Mouse (Mus musculus) kidney, postnatal 36 days (tissue): Measurements from ENCODE around the gene Rabl2.

Experiments
- DNase-seq, 2 experiments: peaks; one replicate each; pipeline ENCODE4 v3.0.0; 2021 to 2022; ENCODE audit warnings: mixed read lengths in 2 of 2

Rabl2 gene

GRCm38 (mm10) chr15:89591723-89592455, at the start of gene Rabl2:
Rabl2 (minus strand) TSS chr15:89591923.
- DNase-seq: peak; percentile 88 to 94

GRCm38 (mm10) chr15:89623626-89623959, 31.9 kb upstream of the Rabl2 start:
- DNase-seq: peak; percentile 43 to 89

GRCm38 (mm10) chr15:89622959-89623625, 31.4 kb upstream of the Rabl2 start:
- DNase-seq: no peak

- peak; percentile 4 to 61 for DNase-seq
Observed at GRCm38 (mm10) chr15:89622312-89622958, 30.7 kb upstream of the Rabl2 start.

- DNase-seq: no peak
Observed at GRCm38 (mm10) chr15:89607888-89608287, 16.2 kb upstream of the Rabl2 start.

- DNase-seq: no peak
Observed at GRCm38 (mm10) chr15:89607480-89607879, 15.8 kb upstream of the Rabl2 start.

- DNase-seq: no peak
Observed at GRCm38 (mm10) chr15:89605822-89606570, 14.3 kb upstream of the Rabl2 start.

GRCm38 (mm10) chr15:89592548-89592947, 825 bp upstream of the Rabl2 start:
- DNase-seq: no peak

- no peak for DNase-seq
Observed at GRCm38 (mm10) chr15:89591317-89591716, 406 bp downstream of the Rabl2 start.

- peak; percentile 75 to 82 for DNase-seq
Observed at GRCm38 (mm10) chr15:89589146-89589545, 2.6 kb downstream of the Rabl2 start.

GRCm38 (mm10) chr15:89585631-89586030, 6.1 kb downstream of the Rabl2 start:
- DNase-seq: no peak

- DNase-seq: no peak
Observed at GRCm38 (mm10) chr15:89585101-89585500, 6.6 kb downstream of the Rabl2 start.

- no peak for DNase-seq
Observed at GRCm38 (mm10) chr15:89582494-89582893, 9.2 kb downstream of the Rabl2 start.

- DNase-seq: no peak
Observed at GRCm38 (mm10) chr15:89572147-89572546, 19.6 kb downstream of the Rabl2 start.

- no peak for DNase-seq
Observed at GRCm38 (mm10) chr15:89568114-89568513, 23.6 kb downstream of the Rabl2 start, which contains the start of gene Acr. Acr (plus strand) TSS chr15:89568326.

GRCm38 (mm10) chr15:89559202-89559731, 32.5 kb downstream of the Rabl2 start:
- no peak for DNase-seq

- DNase-seq: no peak
Observed at GRCm38 (mm10) chr15:89557996-89558390, 33.7 kb downstream of the Rabl2 start.

GRCm38 (mm10) chr15:89557179-89557995, 34.3 kb downstream of the Rabl2 start:
- DNase-seq: no peak

GRCm38 (mm10) chr15:89556401-89557178, 35.1 kb downstream of the Rabl2 start:
- DNase-seq: peak; percentile 18 to 23

GRCm38 (mm10) chr15:89555591-89555990, 36.1 kb downstream of the Rabl2 start:
- DNase-seq: no peak

- DNase-seq: no peak
Observed at GRCm38 (mm10) chr15:89551733-89552132, 40.0 kb downstream of the Rabl2 start.
